Mouse (Mus musculus) embryonic facial prominence, embryonic 11.5 days (tissue): ENCODE measurements around the gene Rasgef1b. TPM values are rescaled to one million over a fixed set of nuclear protein-coding genes. Genes with fewer than 3 reads are reported as not detected.

Experiments used
- ATAC-seq: fragments of 200-750 bp; cut with Nextera tagmentation; replicated peaks from 2 replicates; pipeline ENCODE4 v1.8.0; 2017; ENCODE audit warnings: low read depth; ENCODE audit not compliant: insufficient number of reproducible peaks, low FRiP score, low TSS enrichment
- DNase-seq: peaks from one replicate; pipeline ENCODE4 v3.0.0-alpha.2; 2015; ENCODE audit warnings: low spot score
- H3K27ac ChIP-seq: fragments of 300-500 bp; sonication (generic); replicated peaks from 2 replicates; pipeline ENCODE4 v1.5.1; 2014; ENCODE audit warnings: mild to moderate bottlenecking, low read depth, low read length, control low read depth
- H3K27me3 ChIP-seq: fragments of 300-500 bp; sonication (generic); 2 replicates; pipeline ENCODE4 v1.6.1; 2014; ENCODE audit warnings: mild to moderate bottlenecking, low read length, moderate library complexity, mixed read lengths; ENCODE audit not compliant: control insufficient read depth, insufficient read depth
- H3K36me3 ChIP-seq: fragments of 300-500 bp; sonication (generic); replicated peaks from 2 replicates; pipeline ENCODE4 v1.6.1; 2014; ENCODE audit warnings: low read depth, mild to moderate bottlenecking, low read length, moderate library complexity, mixed read lengths; ENCODE audit not compliant: control insufficient read depth, insufficient read depth
- H3K4me1 ChIP-seq: fragments of 300-500 bp; sonication (generic); 2 replicates; pipeline ENCODE4 v1.6.1; 2014; ENCODE audit warnings: low read length, mixed read lengths; ENCODE audit not compliant: control insufficient read depth, insufficient read depth
- H3K4me2 ChIP-seq: fragments of 300-500 bp; sonication (generic); 2 replicates; pipeline ENCODE4 v1.6.1; 2014; ENCODE audit warnings: low read depth, mild to moderate bottlenecking, control low read depth, low read length, moderate library complexity
- H3K4me3 ChIP-seq: fragments of 300-500 bp; sonication (generic); 2 replicates; pipeline ENCODE4 v1.5.1; 2014; ENCODE audit warnings: low read depth, low read length, control low read depth
- H3K9ac ChIP-seq: fragments of 300-500 bp; sonication (generic); replicated peaks from 2 replicates; pipeline ENCODE4 v1.6.1; 2014; ENCODE audit warnings: mild to moderate bottlenecking, control low read depth, low read length
- H3K9me3 ChIP-seq: fragments of 300-500 bp; sonication (generic); replicated peaks from 2 replicates; pipeline ENCODE4 v1.6.1; 2016; ENCODE audit warnings: mild to moderate bottlenecking, low read length, inconsistent platforms, mixed read lengths; ENCODE audit not compliant: control insufficient read depth
- WGBS: fragments of 180-500 bp; shearing (Covaris S2); extraction: QIAGEN DNeasy Blood & Tissue Kit; methylation state at CpG from one replicate; pipeline ENCODE4 v1.1.7; 2014; 5-methylcytosine and 5-hydroxymethylcytosine counted together
- polyA plus RNA-seq: library from polyadenylated mRNA; unstranded; fragments of >200 nt; fragmentation: Nextera tagmentation; extraction: Ambion mirVana; gene quantifications from 2 replicates; pipeline ENCODE4 v1.2.1, GENCODE M21; 2014

Gene Rasgef1b
- polyA plus RNA-seq, 1 experiment from 2014 or later: 14.2 TPM

GRCm38 (mm10) chr5:99390776-99391175 is 338.1 kb downstream of the Rasgef1b start:
- Histone ChIP-seq H3K9me3 (no peaks in the 10 kb centered on the region), H3K27me3 (no peaks in the 10 kb centered on the region), H3K36me3 (no peaks in the 10 kb centered on the region), H3K9ac (no peak overlapping the region), H3K27ac (no peak overlapping the region), H3K4me2 (no peak overlapping the region), H3K4me3 (no peak overlapping the region), H3K4me1 (no peaks in the 10 kb centered on the region)
- no peak for DNase-seq
- WGBS: 47% methylated on average over 7 of the region's 7 CpGs
- no peak for ATAC-seq

GRCm38 (mm10) chr5:99390314-99390713 is 338.6 kb downstream of the Rasgef1b start:
- Histone ChIP-seq H3K27ac (no peak overlapping the region), H3K4me3 (no peak overlapping the region), H3K36me3 (no peaks in the 10 kb centered on the region), H3K27me3 (no peaks in the 10 kb centered on the region), H3K9ac (no peak overlapping the region), H3K9me3 (no peaks in the 10 kb centered on the region), H3K4me1 (no peaks in the 10 kb centered on the region), H3K4me2 (no peak overlapping the region)
- no peak for ATAC-seq
- no peak for DNase-seq
- 64% methylated on average over 3 of the region's 3 CpGs for WGBS

DNA sequence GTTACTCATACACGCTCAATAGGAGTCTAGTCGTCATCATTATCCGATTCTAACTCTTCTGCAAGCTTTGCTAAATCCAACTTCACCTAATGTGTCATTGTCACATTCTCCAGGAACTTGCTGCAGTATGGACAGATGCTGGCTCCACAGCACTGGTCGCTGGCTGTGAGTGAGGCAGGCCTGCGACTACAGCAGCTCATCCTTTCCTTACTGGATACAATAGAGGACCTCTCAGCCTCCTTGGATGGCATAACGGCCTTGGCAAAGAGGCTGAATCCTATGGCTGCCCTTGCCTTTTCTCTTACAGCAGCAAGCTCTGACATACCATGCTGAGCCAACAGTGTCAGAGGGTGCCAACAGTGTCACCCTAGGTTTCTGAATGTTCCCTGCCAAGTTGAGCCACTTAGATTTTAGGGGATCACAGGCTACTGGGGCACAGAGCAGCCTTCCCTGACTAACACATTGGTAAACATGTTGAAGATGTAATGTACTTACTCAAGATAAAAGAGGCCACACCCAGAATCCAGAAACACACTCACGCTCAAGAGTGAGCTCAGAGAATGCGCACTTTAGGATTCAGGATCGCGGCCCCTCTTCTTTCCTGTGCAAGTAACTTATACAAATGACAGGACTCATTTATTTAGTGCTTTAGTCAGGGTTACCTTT is 340.1 kb downstream of the Rasgef1b start:
- Histone ChIP-seq H3K27ac (no peak overlapping the region), H3K4me1 (no peaks in the 10 kb centered on the region; the same call in 1 of the 2 replicates), H3K36me3 (no peaks in the 10 kb centered on the region), H3K9ac (no peak overlapping the region), H3K9me3 (no peaks in the 10 kb centered on the region), H3K27me3 (no peaks in the 10 kb centered on the region), H3K4me3 (no peak overlapping the region), H3K4me2 (no peak overlapping the region)
- ATAC-seq (no peak), DNase-seq (no peak)
- WGBS: 88% methylated on average over 10 of the region's 10 CpGs

GRCm38 (mm10) chr5:99388131-99388530 is 340.7 kb downstream of the Rasgef1b start:
- WGBS: 72% methylated on average over 5 of the region's 5 CpGs
- DNase-seq: no peak
- Histone ChIP-seq H3K4me3 (no peak overlapping the region), H3K27me3 (no peaks in the 10 kb centered on the region), H3K9ac (no peak overlapping the region), H3K36me3 (no peaks in the 10 kb centered on the region), H3K4me2 (no peak overlapping the region), H3K27ac (no peak overlapping the region), H3K4me1 (no peaks in the 10 kb centered on the region; the same call in 1 of the 2 replicates), H3K9me3 (no peaks in the 10 kb centered on the region)
- ATAC-seq: no peak

DNA sequence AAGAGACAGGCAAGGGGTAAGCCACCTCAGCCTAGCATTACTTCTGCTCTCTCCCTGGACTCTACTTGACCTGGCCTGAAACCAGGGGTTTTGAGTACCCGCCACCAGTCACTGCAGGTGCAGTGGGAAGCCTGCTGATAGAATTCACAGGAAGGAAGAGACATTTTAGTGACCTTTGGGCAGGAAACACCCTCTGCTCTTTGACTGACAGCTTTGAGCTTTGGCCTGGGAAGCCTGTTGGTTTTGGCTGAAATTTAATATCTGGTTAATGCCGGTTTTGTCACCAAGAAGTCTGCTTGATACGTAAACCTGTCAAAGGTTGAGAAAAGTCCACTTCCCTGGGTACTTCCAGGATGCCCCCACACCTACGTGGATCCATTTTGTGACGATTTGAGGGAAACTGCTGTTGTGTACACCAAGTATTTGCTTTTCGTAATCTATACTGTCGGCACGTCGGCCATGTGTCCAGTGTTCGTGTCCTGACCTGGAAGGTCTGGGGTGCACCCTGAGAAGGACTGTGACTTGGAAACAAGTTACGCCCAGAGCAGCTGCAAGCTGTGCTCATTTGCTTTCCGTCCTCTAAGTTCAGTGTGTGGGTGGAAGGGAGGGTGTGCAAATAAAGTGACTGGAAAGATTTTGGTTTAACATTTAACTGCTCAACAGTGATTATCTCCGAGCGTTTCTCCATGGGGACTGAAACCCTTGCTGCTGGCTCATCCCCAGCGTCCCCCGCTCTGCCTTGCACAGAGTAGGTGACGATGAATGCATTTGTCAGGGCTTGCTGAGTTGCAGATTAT is 341.5 kb downstream of the Rasgef1b start:
- 63% methylated on average over 17 of the region's 17 CpGs for WGBS

DNA sequence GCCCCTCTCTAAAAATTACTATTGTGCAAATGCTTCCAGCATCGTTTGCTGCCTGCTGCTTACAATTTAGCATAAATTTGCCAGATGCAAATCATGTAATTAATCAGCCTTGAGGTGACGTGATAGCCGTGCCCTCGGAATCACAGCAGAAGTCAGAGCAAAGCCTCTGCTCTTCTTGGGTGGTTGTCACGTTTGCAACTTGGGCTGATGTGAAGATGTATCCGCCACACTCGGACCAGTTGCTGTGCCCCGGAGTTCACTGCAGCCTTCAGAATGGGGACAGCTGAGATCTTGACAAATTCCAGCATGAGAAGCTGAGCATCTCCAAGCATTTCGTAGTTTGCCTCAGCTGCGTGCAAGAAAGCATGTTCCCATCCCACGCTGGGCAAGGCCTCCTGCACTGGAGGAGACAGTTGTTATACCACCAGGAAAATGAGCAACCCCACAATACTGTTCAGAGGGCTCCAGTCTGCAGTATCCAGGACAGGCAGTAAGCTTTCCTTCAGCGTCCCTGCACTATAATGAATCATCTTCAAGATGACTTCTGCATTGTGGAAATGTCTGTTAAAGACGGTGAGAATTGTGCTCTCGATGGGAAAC is 342.5 kb downstream of the Rasgef1b start:
- H3K4me1 ChIP-seq: no peaks in the 10 kb centered on the region; the same call in 1 of the 2 replicates
- H3K27me3 ChIP-seq: no peaks in the 10 kb centered on the region

More for the DNA sequence above, 341.5 kb downstream of the Rasgef1b start:
- H3K4me1 ChIP-seq: no peaks in the 10 kb centered on the region; the same call in 1 of the 2 replicates
- H3K9ac ChIP-seq: no peak overlapping the region
- no peak for ATAC-seq
- no peaks in the 10 kb centered on the region for H3K27me3 ChIP-seq
- DNase-seq: no peak
- H3K4me3 ChIP-seq: no peak overlapping the region
- no peak overlapping the region for H3K27ac ChIP-seq
- no peaks in the 10 kb centered on the region for H3K9me3 ChIP-seq
- no peaks in the 10 kb centered on the region for H3K36me3 ChIP-seq
- no peak overlapping the region for H3K4me2 ChIP-seq

DNA sequence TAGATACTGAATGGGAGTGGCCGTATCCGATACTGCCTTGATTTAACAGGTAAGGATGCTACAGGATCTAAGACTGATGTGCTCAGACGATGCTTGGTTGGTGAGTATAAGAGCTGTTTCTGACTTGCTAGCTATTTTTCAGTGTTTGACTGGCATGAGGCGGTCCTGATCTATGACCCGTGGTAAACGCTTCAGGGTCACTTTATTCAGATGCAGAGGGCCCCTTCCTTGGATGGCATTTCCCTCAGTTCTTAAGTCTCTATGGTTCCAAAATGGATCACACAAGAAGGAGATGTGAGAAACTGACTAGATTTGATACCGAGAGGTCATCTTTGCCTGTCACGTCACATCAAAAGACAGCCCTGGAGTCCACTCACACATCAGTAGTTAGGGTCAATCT is 343.1 kb downstream of the Rasgef1b start:
- Histone ChIP-seq H3K4me1 (no peaks in the 10 kb centered on the region; the same call in 1 of the 2 replicates), H3K9me3 (no peaks in the 10 kb centered on the region), H3K4me2 (no peak overlapping the region), H3K27ac (no peak overlapping the region), H3K36me3 (no peaks in the 10 kb centered on the region), H3K27me3 (no peaks in the 10 kb centered on the region), H3K4me3 (no peak overlapping the region), H3K9ac (no peak overlapping the region)
- 55% methylated on average over 8 of the region's 8 CpGs for WGBS
- no peak for ATAC-seq
- DNase-seq: no peak

More for the DNA sequence above, 342.5 kb downstream of the Rasgef1b start:
- ATAC-seq (no peak), DNase-seq (no peak)
- no peak overlapping the region for H3K4me3 ChIP-seq
- WGBS: 49% methylated on average over 14 of the region's 14 CpGs
- no peak overlapping the region for H3K27ac ChIP-seq
- H3K9ac ChIP-seq: no peak overlapping the region
- no peak overlapping the region for H3K4me2 ChIP-seq
- H3K9me3 ChIP-seq: no peaks in the 10 kb centered on the region
- H3K36me3 ChIP-seq: no peaks in the 10 kb centered on the region

DNA sequence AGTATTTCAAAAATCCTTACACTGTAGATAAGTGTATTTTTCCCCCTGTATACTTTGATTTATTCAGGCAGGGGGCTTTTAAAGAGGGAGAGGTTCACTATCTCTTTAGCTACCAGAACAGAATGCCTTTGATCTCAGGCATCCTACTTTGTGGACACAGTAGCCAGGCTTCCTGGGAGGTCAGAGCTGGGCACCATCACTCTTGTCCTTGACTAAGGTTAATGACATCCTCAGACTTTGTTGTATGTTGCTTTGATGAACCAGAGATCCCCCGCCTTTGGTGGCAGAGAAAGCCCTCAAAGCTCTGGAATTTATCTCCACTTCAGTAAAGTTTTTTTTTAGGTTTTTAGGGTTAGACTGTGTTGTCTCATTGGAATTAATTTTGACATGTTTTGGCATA is 343.8 kb downstream of the Rasgef1b start:
- H3K4me3 ChIP-seq: no peak overlapping the region
- no peak overlapping the region for H3K4me2 ChIP-seq
- H3K36me3 ChIP-seq: no peaks in the 10 kb centered on the region
- H3K9me3 ChIP-seq: no peaks in the 10 kb centered on the region
- WGBS: 31% methylated on average over 1 of the region's 1 CpGs
- ATAC-seq (no peak), DNase-seq (no peak)
- no peaks in the 10 kb centered on the region; the same call in 1 of the 2 replicates for H3K4me1 ChIP-seq
- no peak overlapping the region for H3K9ac ChIP-seq
- H3K27ac ChIP-seq: no peak overlapping the region
- no peaks in the 10 kb centered on the region for H3K27me3 ChIP-seq
